In the genomic region with DNA sequence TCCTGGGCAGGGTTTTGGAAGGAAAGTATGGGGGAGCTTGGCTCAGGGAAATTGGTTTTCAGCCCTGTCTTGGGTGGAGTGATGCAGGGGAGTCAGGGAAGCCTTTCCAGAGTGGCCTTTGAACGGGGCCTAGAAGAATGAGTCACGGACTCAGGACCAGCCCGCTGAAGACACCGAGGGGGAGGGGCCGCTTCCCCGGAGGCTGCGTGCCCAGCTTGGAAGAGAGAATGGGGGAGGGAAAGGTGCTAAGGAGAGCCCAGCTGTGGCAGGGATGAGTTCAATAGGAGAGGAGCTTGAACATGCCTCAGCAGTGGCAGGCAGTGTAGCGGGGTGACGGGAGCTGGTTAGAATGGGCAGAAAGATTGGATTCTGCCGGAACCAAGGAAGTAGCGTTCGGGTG, we compare ENCODE assay signal across 11 mouse cellular contexts.
DNase-seq lines count a peak whose midpoint lies in the region; ATAC-seq lines count a peak whose summit lies in the region.
"Had no signal": no experiment of that assay in that cellular context is flagged by ENCODE, and none has a peak within 500 bp of the region (broad histone marks: within the 10 kb centered on the region; RNA-seq: fewer than 3 reads in every experiment).

No protein-coding gene starts in this region.

- H3K4me3 ChIP-seq in heart, embryonic 12.5 days: no peak overlapping the region
- no peak overlapping the region for H3K4me3 ChIP-seq in midbrain, embryonic 12.5 days
- no peak overlapping the region for H3K4me3 ChIP-seq in midbrain, embryonic 15.5 days
- H3K4me3 ChIP-seq in stomach, embryonic 15.5 days (replicated peaks): no peak overlapping the region

- peak overlapping the region; percentile 43 for H3K4me2 ChIP-seq in heart, embryonic 12.5 days
- peak overlapping the region; percentile 27; the same call in 1 of the 2 replicates for H3K4me2 ChIP-seq in midbrain, embryonic 12.5 days (replicated peaks)
- no peak overlapping the region for H3K4me2 ChIP-seq in midbrain, embryonic 15.5 days
- H3K4me2 ChIP-seq in stomach, embryonic 15.5 days: no peak overlapping the region

- ATAC-seq in heart, embryonic 12.5 days (ENCODE audit: insufficient number of reproducible peaks, low FRiP score): no peak
- ATAC-seq in midbrain, embryonic 12.5 days (ENCODE audit: low FRiP score, low read depth): no peak
- no peak for ATAC-seq in midbrain, embryonic 15.5 days (replicated peaks)
- ATAC-seq in stomach, embryonic 15.5 days (ENCODE audit: insufficient read depth, low FRiP score, low read depth): peak; percentile 47

- no peaks in the 10 kb centered on the region for H3K27me3 ChIP-seq in heart, embryonic 12.5 days (replicated peaks)
- H3K27me3 ChIP-seq in midbrain, embryonic 12.5 days: no peaks in the 10 kb centered on the region
- H3K27me3 ChIP-seq in midbrain, embryonic 15.5 days (replicated peaks): no peaks in the 10 kb centered on the region
- H3K27me3 ChIP-seq in stomach, embryonic 15.5 days (replicated peaks): no peaks in the 10 kb centered on the region

- peak overlapping the region; percentile 6; the same call in 1 of the 2 replicates for H3K9ac ChIP-seq in heart, embryonic 12.5 days
- no peak overlapping the region for H3K9ac ChIP-seq in midbrain, embryonic 12.5 days (replicated peaks)
- H3K9ac ChIP-seq in midbrain, embryonic 15.5 days: no peak overlapping the region
- H3K9ac ChIP-seq in stomach, embryonic 15.5 days: no peak overlapping the region

- DNase-seq in heart, adult 18-20 months: no peak
- DNase-seq in embryo, embryonic 11 days: peak; percentile 59
- no peak for DNase-seq in right cerebral cortex, adult 2 months (ENCODE audit: low spot score in 2 of 2)
- no peak for DNase-seq in left cerebral cortex, postnatal 25 days (ENCODE audit: low spot score in 2 of 2)
- DNase-seq: layer of hippocampus, adult 9-11 months; right cerebral cortex, adult 18-20 months had no signal

- WGBS in heart, embryonic 12.5 days: 23% methylated on average over 12 of the region's 12 CpGs
- 28% methylated on average over 12 of the region's 12 CpGs for WGBS in midbrain, embryonic 12.5 days
- WGBS in midbrain, embryonic 15.5 days: 31% methylated on average over 12 of the region's 12 CpGs
- 27% methylated on average over 12 of the region's 12 CpGs for WGBS in stomach, embryonic 15.5 days

- H3K36me3 ChIP-seq in heart, embryonic 12.5 days: no peaks in the 10 kb centered on the region
- no peaks in the 10 kb centered on the region for H3K36me3 ChIP-seq in midbrain, embryonic 12.5 days
- H3K36me3 ChIP-seq in midbrain, embryonic 15.5 days (replicated peaks): no peaks in the 10 kb centered on the region
- H3K36me3 ChIP-seq in stomach, embryonic 15.5 days: no peaks in the 10 kb centered on the region

- no peaks in the 10 kb centered on the region for H3K9me3 ChIP-seq in heart, embryonic 12.5 days (replicated peaks)
- no peaks in the 10 kb centered on the region for H3K9me3 ChIP-seq in midbrain, embryonic 12.5 days
- H3K9me3 ChIP-seq in midbrain, embryonic 15.5 days: no peaks in the 10 kb centered on the region
- no peaks in the 10 kb centered on the region for H3K9me3 ChIP-seq in stomach, embryonic 15.5 days

- no peak overlapping the region for H3K27ac ChIP-seq in heart, embryonic 12.5 days (ENCODE audit: poor library complexity, severe bottlenecking)
- H3K27ac ChIP-seq in midbrain, embryonic 12.5 days (replicated peaks): no peak overlapping the region
- H3K27ac ChIP-seq in midbrain, embryonic 15.5 days: no peak overlapping the region
- no peak overlapping the region for H3K27ac ChIP-seq in stomach, embryonic 15.5 days
- H3K27ac ChIP-seq: macrophage had no signal

- peaks cover 9% of the 10 kb centered on the region for H3K4me1 ChIP-seq in heart, embryonic 12.5 days (replicated peaks)
- peaks cover 5% of the 10 kb centered on the region; the same call in 1 of the 2 replicates for H3K4me1 ChIP-seq in midbrain, embryonic 12.5 days
- H3K4me1 ChIP-seq in midbrain, embryonic 15.5 days: no peaks in the 10 kb centered on the region
- peaks cover 4% of the 10 kb centered on the region; the same call in 1 of the 2 replicates for H3K4me1 ChIP-seq in stomach, embryonic 15.5 days

- intact Hi-C loops in left cerebral cortex, postnatal 25 days (cut with DNase I): no loop called here

Comparison
In these comparisons a context has a peak if more than half of its experiments do, and no peak if none do; other contexts are left out.
1. H3K4me2 ChIP-seq: peak in heart, embryonic 12.5 days (single experiment) and midbrain, embryonic 12.5 days (single experiment); none in midbrain, embryonic 15.5 days (single experiment) and stomach, embryonic 15.5 days (single experiment).